Mouse (Mus musculus) MEL-GATA-1-ER (cell line): ENCODE results near the gene Rragd.

Experiments used
- DNase-seq: peaks from one replicate; pipeline ENCODE4 v3.0.0-alpha.2; 2012; ENCODE audit warnings: low read depth; ENCODE audit errors: extremely low read depth

Rragd gene

DNA sequence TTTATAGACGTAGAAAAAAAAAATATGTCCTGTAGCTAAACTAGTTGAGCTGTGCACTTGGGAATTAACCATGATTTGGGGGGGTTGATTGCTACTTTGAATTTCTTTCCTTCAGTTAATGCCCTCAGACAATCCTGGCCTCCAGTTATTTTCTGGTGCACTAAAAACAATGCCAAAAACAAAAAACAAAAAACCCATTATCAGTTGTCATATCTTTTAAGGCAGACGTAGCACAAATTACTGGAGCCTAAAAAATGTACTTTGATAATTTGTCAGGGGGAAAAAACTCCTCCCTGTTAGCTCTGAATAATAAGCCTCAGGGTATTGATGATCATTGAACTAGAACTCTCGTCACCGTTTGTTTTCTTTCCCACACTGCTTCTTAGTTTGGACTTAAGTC is 49.2 kb downstream of the Rragd start:
- no peak for DNase-seq

- DNase-seq, result no peak
These were observed 50.7 kb downstream of the Rragd start for GRCm38 (mm10) chr4:33033515-33033914.

GRCm38 (mm10) chr4:33039826-33040225 is 57.0 kb downstream of the Rragd start:
- DNase-seq, result no peak

DNA sequence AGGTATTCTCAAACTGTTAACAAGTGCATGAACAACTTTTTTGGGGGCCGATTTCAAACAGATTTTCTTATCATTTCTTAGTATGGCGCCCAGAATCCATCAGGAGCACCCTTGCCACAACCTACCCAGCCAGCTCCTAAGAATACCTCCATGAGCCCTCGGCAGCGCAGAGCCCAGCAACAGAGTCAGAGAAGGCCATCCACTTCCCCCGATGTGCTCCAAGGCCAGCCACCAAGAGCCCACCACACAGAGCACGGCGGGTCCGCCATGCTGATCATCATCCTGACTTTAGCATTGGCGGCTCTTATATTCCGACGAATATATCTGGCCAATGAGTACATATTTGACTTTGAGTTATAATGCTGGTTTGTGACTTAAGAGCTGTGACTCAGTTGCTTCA is 66.8 kb downstream of the Rragd start:
- no peak for DNase-seq

DNA sequence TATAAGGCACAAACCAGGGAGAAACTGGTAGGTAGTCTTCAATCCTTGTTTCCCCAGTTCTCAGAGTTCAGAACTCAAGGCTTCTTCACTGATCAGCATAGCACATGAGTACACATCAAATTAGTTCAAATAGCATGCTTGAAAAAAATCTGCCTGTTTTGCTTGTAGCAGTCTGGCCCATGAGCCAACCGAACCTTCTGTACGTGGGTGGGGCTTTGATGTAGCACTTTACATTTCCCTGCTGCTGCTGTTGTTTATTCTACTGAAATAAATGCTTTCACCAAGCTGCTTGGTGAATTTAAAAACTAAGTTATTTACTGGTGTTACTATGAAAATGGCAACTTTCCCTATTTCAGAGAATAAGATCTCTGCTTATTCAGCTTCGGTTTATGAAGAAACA is 69.2 kb downstream of the Rragd start:
- DNase-seq, result no peak

GRCm38 (mm10) chr4:33052650-33053049 is 69.8 kb downstream of the Rragd start:
- no peak for DNase-seq

DNA sequence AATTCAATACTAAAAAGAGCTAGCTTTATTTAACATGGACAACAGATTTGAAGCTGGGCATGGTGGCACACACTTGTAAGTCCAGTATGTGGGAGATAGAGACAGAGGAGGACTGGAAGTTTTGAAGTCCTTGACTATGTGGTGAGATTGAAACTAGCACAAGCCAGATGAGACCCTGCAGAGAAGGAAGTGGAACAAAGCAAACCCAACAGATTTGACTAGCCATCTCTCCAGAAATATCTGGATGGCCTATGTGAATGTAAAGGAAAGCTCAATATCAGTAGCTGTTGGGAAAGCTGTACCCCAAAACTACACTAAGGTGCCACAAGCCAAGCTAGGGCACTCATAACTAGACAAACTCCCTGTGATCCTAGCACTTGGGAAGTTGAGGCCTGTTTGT is 71.6 kb downstream of the Rragd start:
- no peak for DNase-seq

- no peak for DNase-seq
These were observed 73.5 kb downstream of the Rragd start for GRCm38 (mm10) chr4:33056317-33056716.

GRCm38 (mm10) chr4:33057890-33058687 is 75.3 kb downstream of the Rragd start:
- DNase-seq, result no peak

GRCm38 (mm10) chr4:33061158-33061557 is 78.3 kb downstream of the Rragd start:
- no peak for DNase-seq

DNA sequence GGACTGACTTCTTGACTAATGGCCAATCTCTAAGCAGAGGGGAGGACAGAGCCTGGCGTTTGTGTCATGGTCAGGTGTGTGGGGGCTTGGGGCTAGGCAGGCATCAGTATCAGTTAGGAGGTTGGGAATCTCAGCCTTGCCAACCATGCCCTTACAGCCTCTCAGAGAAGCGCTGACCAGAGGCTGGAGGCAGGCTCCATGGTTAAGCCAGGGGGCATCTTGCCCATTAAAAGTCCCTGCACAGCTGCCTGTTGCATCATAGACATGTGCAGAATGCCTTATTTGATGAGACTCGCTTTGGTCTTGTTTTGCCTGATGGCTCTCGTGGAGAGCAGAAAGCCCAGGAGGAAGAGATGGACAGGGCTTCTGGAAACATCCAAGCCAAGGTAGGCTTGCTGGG is 80.1 kb downstream of the Rragd start, which contains the start of gene Gabrr2:
TSS of gene Gabrr2 (plus strand) at position 19 of the 400 bp plus-strand sequence.
- no peak for DNase-seq

GRCm38 (mm10) chr4:33064986-33065385 is 82.1 kb downstream of the Rragd start:
- DNase-seq, result no peak

DNA sequence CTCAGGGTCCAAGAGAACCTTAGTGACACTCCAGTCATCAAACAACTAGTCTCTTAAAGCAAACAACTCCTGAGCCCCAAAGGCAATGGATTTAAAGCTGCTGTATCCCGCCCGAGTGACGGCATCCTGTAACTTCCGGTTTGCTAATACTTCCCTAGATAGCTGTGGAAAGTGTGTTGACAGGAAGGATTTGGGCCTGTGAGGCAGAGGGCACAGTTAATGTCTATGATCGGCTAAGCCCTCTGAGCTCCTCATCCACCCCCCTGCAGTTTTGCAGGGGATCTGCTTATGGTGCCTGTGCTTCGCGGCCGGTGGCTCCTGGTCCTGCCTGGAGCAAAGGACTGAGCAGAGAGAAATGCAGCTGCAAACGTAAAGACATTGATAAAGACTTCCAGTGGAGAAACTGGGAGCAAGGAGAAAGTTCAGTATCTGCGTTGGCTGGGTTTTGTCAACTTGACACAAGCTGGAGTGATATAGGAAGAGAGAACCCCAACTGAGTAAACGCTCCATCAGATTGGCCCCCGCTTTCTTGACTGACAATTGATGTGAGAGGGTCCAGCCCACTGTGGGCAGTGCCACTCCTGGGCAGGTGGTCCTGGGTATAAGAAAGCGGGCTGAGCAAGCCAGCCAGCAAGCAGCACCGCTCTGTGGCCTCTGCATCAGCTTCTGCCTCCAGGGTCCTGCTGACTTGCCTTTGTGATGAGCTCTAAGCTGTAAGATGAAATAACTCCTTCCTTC is 83.6 kb downstream of the Rragd start:
- DNase-seq, result no peak

DNA sequence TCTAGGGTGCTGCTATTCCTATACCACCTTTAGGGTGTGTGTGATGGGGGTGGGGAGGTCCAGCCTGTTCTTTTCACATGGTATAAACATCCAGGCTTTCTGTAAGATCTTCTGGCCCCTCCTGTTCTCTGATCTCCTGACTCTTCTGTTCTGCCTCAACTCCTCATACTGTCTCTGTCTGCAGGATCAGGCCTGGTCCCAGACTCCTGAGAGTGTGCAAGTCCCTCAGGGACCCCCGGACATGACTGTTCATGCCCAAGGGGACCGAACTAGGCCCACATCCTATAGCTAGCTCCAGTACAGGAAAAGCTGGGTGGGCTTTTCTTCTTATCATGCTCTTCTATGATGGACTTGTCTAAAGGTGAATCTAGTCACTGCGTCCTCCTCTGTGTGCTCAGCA is 84.5 kb downstream of the Rragd start:
- DNase-seq, result no peak

GRCm38 (mm10) chr4:33067826-33068225 is 85.0 kb downstream of the Rragd start:
- no peak for DNase-seq

DNA sequence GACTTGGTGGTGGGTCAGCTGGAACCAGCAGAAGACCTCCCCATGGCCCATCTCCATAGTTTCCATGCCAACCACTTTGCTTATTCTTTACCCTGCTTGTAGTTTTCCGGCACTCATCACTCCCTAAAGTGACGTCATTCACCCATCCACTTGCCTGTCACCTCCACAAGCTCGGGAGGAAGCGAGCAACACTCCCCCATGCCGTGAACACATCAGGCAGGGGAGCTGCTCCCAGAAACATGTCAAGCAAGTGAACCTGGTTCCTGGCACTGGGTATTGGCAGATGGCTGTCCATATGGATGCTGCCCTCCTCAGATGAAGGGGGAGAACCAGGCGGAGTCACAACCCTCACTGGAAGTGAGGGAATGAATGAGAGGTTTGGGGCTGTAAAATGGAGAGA is 86.1 kb downstream of the Rragd start:
- no peak for DNase-seq

DNA sequence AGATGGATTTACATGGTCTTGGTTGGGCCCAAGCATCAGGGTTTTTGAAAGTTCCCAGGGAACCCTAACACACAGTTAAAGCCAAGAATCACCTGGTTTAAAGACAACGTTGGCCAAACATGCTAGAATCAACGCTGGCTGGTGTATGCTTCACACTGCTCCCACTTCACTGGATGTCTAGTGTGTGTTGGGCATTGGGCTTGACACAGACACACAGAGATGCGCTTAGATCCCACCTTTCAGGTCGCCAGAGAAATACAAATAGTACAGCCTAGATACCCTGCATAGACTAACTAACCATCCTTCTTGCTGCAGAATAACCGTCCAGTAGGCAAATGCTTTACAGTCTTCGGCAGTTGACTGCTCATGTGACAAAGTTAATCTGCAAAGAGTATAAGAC is 87.5 kb downstream of the Rragd start:
- no peak for DNase-seq

DNA sequence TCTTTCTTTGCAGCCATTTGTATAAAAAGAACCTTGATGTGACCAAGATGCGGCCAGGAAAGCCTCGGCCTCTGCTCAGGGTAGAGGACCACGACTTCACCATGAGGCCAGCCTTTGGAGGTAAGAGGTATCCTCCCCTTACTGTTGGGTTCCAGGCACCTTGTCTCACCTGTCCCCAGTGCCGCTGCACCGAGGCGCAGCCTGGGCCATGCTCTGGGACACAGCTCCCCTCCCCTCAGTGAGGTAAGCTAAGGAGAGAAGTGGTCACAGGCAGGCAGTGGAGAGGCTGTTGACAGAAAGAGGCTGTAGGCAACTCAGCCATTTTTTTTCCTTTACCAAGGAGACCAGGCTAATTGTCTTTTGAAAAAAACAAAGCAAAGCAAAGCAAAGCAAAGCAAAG is 88.5 kb downstream of the Rragd start:
- DNase-seq, result no peak
